Mouse (Mus musculus) erythroid progenitor cell, adult 5-6 weeks (primary cell): ENCODE measurements around the gene 2610042L04Rik. TPM values are rescaled to one million over a fixed set of nuclear protein-coding genes. Genes with fewer than 3 reads are reported as not detected.
"Not testable (repeated sequence)": the region's sequence is repeated elsewhere in the genome, so short reads cannot be mapped to it uniquely, and the experiment has no call there.

Experiments
- ATAC-seq: replicated peaks from 2 replicates; pipeline ENCODE4 v1.8.0; 2016; ENCODE audit warnings: moderate number of reproducible peaks, mild to moderate bottlenecking, moderate TSS enrichment, inconsistent platforms; ENCODE audit not compliant: poor library complexity, low FRiP score, severe bottlenecking
- total RNA-seq, 2 experiments: library from RNA; stranded (forward) in 1 of 2; stranded (reverse) in 1 of 2; fragments of 150-400 nt in 1 of 2; fragments of 186-747, 209-891 nt in 1 of 2; gene quantifications; 2 replicates each; pipeline versions ENCODE4 v1.2.3 to v1.2.4; 2015 to 2017; ENCODE audit warnings: low replicate concordance in 2 of 2

Gene 2610042L04Rik
- not detected in 2 replicates for total RNA-seq (2015; ENCODE audit: low replicate concordance)
- total RNA-seq (2017; ENCODE audit: low replicate concordance): not detected in 2 replicates

DNA sequence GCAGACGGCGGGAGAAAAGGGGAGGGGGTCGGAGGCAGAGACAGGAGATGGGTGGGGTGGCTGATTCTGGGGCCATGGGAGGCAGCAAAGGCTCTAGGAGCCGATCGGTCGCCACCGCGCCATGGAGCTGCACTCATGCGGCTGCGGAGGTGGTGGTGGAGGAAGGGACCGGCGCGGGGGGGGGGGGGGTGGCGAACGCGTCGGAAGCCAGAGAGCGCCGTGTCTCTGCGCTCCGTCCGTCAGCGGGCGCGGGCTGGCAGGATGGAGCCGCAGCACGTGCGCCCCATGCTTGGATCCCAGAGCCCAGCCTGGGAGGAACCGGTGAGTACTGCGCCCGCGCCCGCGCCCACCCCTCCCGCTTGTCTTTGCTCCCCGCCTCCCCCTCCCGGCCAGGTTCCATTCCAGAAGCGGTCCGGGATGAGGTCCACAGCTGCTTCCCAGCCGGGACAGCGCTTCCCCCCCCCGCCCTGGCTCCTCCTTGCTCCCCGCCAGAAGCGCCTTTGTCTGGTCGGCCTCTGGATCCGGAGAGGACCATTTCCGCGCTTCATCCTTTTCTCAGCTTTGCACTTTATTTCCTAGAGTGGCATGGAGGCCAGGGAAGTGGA lies at the start of gene 2610042L04Rik:
2610042L04Rik (plus strand) TSS at position 288 of the 605 bp plus-strand sequence.
- not testable (repeated sequence) for ATAC-seq

GRCm38 (mm10) chr14:4316983-4317382 lies 17.6 kb upstream of the 2610042L04Rik start, which contains the start of gene Gm3149:
Gene Gm3149 (plus strand): TSS chr14:4317283.
- ATAC-seq: not testable (repeated sequence)

GRCm38 (mm10) chr14:4335506-4335905 lies 943 bp downstream of the 2610042L04Rik start:
- not testable (repeated sequence) for ATAC-seq

GRCm38 (mm10) chr14:4368991-4369390 lies 34.4 kb downstream of the 2610042L04Rik start:
- ATAC-seq: not testable (repeated sequence)

DNA sequence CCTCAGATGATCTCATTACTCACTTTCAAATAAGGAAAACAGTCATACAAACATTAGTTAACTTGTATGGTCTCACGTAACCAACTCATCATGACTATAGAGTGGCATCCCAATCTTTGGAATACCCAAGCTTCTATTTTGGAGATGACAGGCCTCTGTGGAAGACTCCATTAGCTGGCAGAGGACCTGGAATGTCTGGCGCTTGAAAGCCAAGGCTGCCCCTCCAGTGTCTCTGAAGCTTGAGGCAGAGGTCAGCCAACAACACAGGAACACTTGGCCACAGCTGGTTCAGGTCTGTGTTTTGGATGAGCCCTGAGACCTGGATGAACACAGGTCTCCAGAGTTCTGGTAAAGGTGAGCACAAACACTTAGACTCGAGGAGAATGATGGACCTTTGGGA lies 35.1 kb downstream of the 2610042L04Rik start:
- ATAC-seq: not testable (repeated sequence)

GRCm38 (mm10) chr14:4377871-4378270 lies 43.3 kb downstream of the 2610042L04Rik start:
- ATAC-seq: not testable (repeated sequence)

DNA sequence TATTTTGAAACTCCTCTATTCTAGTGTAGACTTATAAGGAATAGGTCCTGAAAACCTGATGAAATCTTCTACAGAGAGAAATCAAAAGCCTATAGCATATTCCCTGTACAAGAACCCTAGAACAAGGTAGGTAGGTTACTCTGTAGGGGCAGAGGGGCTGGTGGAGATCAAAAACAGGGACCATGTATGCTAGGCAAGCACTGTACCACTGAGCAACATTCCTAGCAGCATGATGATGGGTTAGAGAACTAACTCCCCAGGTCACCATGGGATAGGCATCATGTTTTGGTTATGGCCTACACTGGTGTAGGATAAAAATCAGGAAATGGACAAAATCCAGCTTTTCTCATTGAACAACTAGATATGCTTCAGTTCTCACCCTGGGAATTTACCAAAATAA lies 51.0 kb downstream of the 2610042L04Rik start:
- ATAC-seq: not testable (repeated sequence)

DNA sequence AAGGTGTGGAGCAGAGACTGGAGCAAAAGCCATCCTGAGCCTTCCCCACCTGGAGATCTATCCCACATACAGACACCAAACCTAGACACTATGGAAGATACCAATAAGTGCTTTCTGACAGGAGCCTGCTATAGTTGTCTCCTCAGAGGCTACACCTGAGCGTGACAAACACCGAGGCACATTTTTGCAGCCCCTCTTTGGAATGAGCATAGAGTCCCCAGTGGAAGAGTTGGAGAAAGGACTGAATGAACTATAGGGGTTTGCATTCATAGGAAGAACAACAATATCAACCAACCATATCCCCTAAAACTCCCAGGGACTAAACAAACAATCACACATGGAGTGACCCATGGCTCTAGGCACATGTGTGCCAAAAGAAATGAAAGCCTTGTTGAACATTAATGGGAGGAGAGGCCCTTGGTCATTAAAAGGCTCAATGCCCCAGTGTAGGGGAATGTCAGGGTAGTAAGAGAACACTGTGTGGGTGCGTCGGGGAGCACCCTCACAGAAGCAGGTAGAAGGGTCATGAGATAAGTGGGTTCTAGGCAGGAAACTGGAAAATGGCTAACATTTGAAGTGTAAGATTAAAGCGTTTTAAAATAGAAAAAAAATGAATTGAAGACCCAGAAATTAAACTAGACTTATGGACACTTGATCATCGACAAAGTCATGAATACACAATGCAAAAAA lies 58.4 kb downstream of the 2610042L04Rik start:
- ATAC-seq: not testable (repeated sequence)

DNA sequence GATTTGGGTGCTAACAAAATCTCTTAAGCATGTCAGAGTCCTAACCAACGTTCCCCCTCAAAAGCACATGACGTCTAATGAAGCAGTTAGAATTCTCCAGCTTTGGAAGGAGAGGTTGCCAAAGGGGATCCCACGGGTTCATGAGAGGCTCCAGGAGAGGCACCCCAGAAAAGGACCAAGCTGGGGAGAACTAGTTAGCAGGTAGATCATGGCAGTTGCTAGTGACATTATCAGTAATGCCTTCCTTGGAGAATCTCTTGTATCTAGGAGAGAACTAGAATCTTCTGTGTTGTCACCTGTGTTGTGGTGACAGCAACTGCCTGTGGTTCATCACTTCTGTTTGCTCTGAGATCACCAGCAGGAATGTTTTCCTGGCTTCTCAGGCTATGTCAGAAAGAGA lies 62.7 kb downstream of the 2610042L04Rik start, which contains the start of gene Gm3159:
Gm3159 (plus strand) TSS at position 301 of the 400 bp plus-strand sequence.
- not testable (repeated sequence) for ATAC-seq

GRCm38 (mm10) chr14:4398624-4399023 lies 64.1 kb downstream of the 2610042L04Rik start:
- not testable (repeated sequence) for ATAC-seq

DNA sequence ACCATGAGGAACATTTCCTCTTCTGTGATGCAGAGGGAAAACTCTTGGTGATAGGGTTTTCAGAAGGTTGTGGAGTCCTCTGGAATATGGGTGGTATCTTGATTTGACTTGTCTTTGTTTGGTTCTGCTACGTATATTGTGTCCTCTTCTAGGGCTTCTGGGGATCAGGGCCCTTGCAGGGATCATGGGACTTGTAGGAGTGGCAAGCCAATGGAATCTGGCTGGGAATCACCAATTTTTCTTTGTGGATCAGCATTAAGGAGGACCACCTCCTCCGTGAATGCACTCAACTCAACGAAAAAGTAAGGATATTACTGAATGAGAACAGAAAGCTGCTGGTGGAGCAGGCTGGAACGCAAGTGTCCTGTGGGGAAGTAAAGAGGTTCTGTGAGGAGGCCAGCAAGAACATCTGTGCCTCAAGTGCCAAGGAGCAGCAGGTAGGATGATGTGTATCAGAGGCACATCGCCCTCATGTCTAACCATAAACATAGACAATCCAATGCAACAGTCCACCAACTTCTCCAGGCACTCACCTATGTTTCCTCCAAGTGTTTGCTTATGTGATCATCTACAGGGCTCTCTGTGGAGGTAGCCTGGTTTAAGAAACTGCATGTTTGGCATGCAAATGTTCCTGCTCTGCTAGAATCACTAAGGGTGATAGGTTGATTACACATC lies 65.7 kb downstream of the 2610042L04Rik start:
- ATAC-seq: not testable (repeated sequence)

- ATAC-seq: not testable (repeated sequence)
These were observed 66.7 kb downstream of the 2610042L04Rik start for GRCm38 (mm10) chr14:4401245-4401644.

GRCm38 (mm10) chr14:4403840-4404239 lies 69.3 kb downstream of the 2610042L04Rik start:
- not testable (repeated sequence) for ATAC-seq

Other genes with a start within 250 kb of the 2610042L04Rik start
- gene Gm8108, start 224.2 kb upstream of the 2610042L04Rik start, total RNA-seq (2015; ENCODE audit: low replicate concordance): not detected in 2 replicates
- gene Gm8108, start 224.2 kb upstream of the 2610042L04Rik start, total RNA-seq (2017; ENCODE audit: low replicate concordance): not detected in 2 replicates
- gene Gm3127, start 169.7 kb upstream of the 2610042L04Rik start, total RNA-seq (2015; ENCODE audit: low replicate concordance): not detected in 2 replicates
- gene Gm3127, start 169.7 kb upstream of the 2610042L04Rik start, total RNA-seq (2017; ENCODE audit: low replicate concordance): not detected in 2 replicates
- not detected in 2 replicates for gene Gm2974, start 152.2 kb upstream of the 2610042L04Rik start, total RNA-seq (2015; ENCODE audit: low replicate concordance)
- gene Gm2974, start 152.2 kb upstream of the 2610042L04Rik start, total RNA-seq (2017; ENCODE audit: low replicate concordance): not detected in 2 replicates
- not detected in 2 replicates for gene Gm3138, start 85.1 kb upstream of the 2610042L04Rik start, total RNA-seq (2015; ENCODE audit: low replicate concordance)
- not detected in 2 replicates for gene Gm3138, start 85.1 kb upstream of the 2610042L04Rik start, total RNA-seq (2017; ENCODE audit: low replicate concordance)
- not detected in 2 replicates for gene Gm3149, start 17.5 kb upstream of the 2610042L04Rik start, total RNA-seq (2015; ENCODE audit: low replicate concordance)
- not detected in 2 replicates for gene Gm3149, start 17.5 kb upstream of the 2610042L04Rik start, total RNA-seq (2017; ENCODE audit: low replicate concordance)
- gene Gm3159, start 62.8 kb downstream of the 2610042L04Rik start, total RNA-seq (2015; ENCODE audit: low replicate concordance): not detected in 2 replicates
- not detected in 2 replicates for gene Gm3159, start 62.8 kb downstream of the 2610042L04Rik start, total RNA-seq (2017; ENCODE audit: low replicate concordance)
- gene Gm3164, start 80.7 kb downstream of the 2610042L04Rik start, total RNA-seq (2015; ENCODE audit: low replicate concordance): not detected in 2 replicates
- gene Gm3164, start 80.7 kb downstream of the 2610042L04Rik start, total RNA-seq (2017; ENCODE audit: low replicate concordance): not detected in 2 replicates
- not detected in 2 replicates for gene Gm3173, start 96.2 kb downstream of the 2610042L04Rik start, total RNA-seq (2015; ENCODE audit: low replicate concordance)
- gene Gm3173, start 96.2 kb downstream of the 2610042L04Rik start, total RNA-seq (2017; ENCODE audit: low replicate concordance): not detected in 2 replicates
- not detected in 2 replicates for gene Gm3182, start 147.0 kb downstream of the 2610042L04Rik start, total RNA-seq (2015; ENCODE audit: low replicate concordance)
- not detected in 2 replicates for gene Gm3182, start 147.0 kb downstream of the 2610042L04Rik start, total RNA-seq (2017; ENCODE audit: low replicate concordance)
- gene Gm3047, start 220.6 kb downstream of the 2610042L04Rik start, total RNA-seq (2015; ENCODE audit: low replicate concordance): not detected in 2 replicates
- gene Gm3047, start 220.6 kb downstream of the 2610042L04Rik start, total RNA-seq (2017; ENCODE audit: low replicate concordance): not detected in 2 replicates